Mouse (Mus musculus): ENCODE measurements around the gene Chil1. TPM values are rescaled to one million over a fixed set of nuclear protein-coding genes. Genes with fewer than 3 reads are reported as not detected.

Chil1 gene
- polyA plus RNA-seq (2015; fragmentation: Nextera tagmentation; extraction: Ambion mirVana) = 3.2 and 3.7 TPM in 2 replicates

GRCm38 (mm10) chr1:134182025-134182424 lies at the start of gene Chil1:
Gene Chil1 (plus strand): TSS chr1:134182176.
- H3K27me3 ChIP-seq = no peaks in the 10 kb centered on the region
- ATAC-seq (replicated peaks) = peak; percentile 53; the same call in 1 of the 2 replicates
- no peak within 1 kb of the TSS for H3K9ac ChIP-seq (replicated peaks)
- no peaks in the 10 kb centered on the region for H3K9me3 ChIP-seq
- peaks cover 16% of the 10 kb centered on the region for H3K4me1 ChIP-seq
- no peak within 1 kb of the TSS for H3K4me3 ChIP-seq
- H3K36me3 ChIP-seq = no peaks in the 10 kb centered on the region
- H3K4me2 ChIP-seq (replicated peaks) = no peak within 1 kb of the TSS
- no peak within 1 kb of the TSS for H3K27ac ChIP-seq (replicated peaks)
- 36% methylated on average over 4 of the region's 4 CpGs for WGBS

DNA sequence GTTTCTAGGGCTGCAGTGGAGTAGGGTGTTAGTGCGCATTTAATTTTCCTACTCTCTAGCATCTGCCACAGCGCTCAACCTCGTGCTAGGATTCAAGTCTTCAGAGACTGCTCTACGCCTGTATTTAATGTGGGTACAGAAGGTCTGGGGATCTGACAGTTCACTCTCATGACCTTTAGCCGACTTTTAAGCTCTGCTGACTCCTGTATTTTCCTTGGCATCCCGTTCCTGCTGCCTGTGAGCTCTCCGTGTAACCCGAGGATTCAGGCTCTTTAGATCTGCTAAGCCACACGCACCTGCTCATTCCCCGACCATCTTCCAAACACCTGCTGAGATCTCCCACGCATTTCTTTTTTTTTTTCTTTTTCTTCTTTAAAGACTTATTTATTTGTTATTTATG lies 48.7 kb upstream of the Chil1 start:
- no peak for ATAC-seq (replicated peaks)
- Histone ChIP-seq H3K36me3 (no peaks in the 10 kb centered on the region), H3K27ac (replicated peaks) (no peak overlapping the region), H3K27me3 (no peaks in the 10 kb centered on the region), H3K4me2 (replicated peaks) (no peak overlapping the region), H3K9me3 (no peaks in the 10 kb centered on the region), H3K4me1 (no peaks in the 10 kb centered on the region), H3K9ac (replicated peaks) (no peak overlapping the region), H3K4me3 (no peak overlapping the region)
- 73% methylated on average over 11 of the region's 11 CpGs for WGBS

- no peak overlapping the region for H3K4me3 ChIP-seq
- no peak for ATAC-seq (replicated peaks)
- H3K27me3 ChIP-seq = no peaks in the 10 kb centered on the region
- H3K9me3 ChIP-seq = no peaks in the 10 kb centered on the region
- WGBS = 66% methylated on average over 3 of the region's 3 CpGs
- no peak overlapping the region for H3K27ac ChIP-seq (replicated peaks)
- no peak overlapping the region for H3K4me2 ChIP-seq (replicated peaks)
- no peaks in the 10 kb centered on the region for H3K36me3 ChIP-seq
- no peak overlapping the region for H3K9ac ChIP-seq (replicated peaks)
- no peaks in the 10 kb centered on the region for H3K4me1 ChIP-seq
Observed at GRCm38 (mm10) chr1:134136351-134136750, 45.6 kb upstream of the Chil1 start.

DNA sequence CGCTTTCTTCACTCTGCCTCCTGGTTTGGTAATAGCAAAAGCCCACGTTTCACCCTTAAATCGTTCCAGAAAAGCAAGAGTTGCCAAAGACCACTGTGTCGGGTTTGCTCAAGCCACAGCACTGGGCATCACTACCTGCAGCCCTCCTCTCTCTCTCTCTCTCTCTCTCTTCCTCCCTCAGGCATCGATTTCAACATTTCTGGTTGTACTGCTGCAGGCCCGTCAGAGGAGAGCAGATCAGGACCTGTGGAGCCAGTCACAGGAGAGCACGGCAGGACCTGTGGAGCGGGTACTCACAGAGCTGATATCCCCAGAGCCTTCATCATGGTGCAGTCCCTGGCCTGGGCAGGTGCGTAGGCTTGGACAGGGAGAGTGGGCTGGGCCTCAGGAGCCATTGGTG lies 43.6 kb upstream of the Chil1 start:
- peaks cover 11% of the 10 kb centered on the region for H3K4me1 ChIP-seq
- no peak overlapping the region for H3K4me2 ChIP-seq (replicated peaks)
- H3K4me3 ChIP-seq = no peak overlapping the region
- no peak overlapping the region for H3K27ac ChIP-seq (replicated peaks)
- 91% methylated on average over 9 of the region's 9 CpGs for WGBS
- no peaks in the 10 kb centered on the region for H3K36me3 ChIP-seq
- H3K9me3 ChIP-seq = no peaks in the 10 kb centered on the region
- H3K9ac ChIP-seq (replicated peaks) = no peak overlapping the region
- H3K27me3 ChIP-seq = no peaks in the 10 kb centered on the region
- ATAC-seq (replicated peaks) = no peak

DNA sequence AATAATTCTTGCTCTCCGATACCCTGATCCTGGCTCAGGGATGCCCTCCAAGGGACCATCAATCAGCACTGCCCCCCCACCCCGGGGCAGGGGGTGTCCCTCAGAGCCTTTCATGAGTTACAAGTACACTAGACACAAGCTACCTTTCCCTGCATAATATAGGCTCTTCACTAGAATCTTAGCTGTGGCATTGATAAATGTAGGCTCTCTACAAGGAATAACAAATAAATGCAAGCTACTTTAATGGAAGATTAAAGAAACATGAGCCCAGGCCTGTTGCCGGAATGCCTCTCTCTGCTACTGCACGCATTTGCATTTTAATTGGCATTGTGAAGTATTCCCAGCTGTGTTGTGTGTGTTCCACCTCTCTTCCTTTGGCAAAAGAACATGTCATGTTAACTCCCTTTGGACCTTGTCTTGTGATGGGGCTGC lies 39.6 kb upstream of the Chil1 start:
- H3K4me2 ChIP-seq (replicated peaks) = no peak overlapping the region
- no peaks in the 10 kb centered on the region for H3K36me3 ChIP-seq
- no peaks in the 10 kb centered on the region for H3K9me3 ChIP-seq
- H3K4me3 ChIP-seq = no peak overlapping the region
- ATAC-seq (replicated peaks) = peak; percentile 41; the same call in 1 of the 2 replicates
- no peak overlapping the region for H3K9ac ChIP-seq (replicated peaks)
- H3K4me1 ChIP-seq = peaks cover 11% of the 10 kb centered on the region
- H3K27me3 ChIP-seq = no peaks in the 10 kb centered on the region
- 38% methylated on average over 4 of the region's 4 CpGs for whole genome bisulfite sequencing
- H3K27ac ChIP-seq (replicated peaks) = peak overlapping the region; percentile 25

DNA sequence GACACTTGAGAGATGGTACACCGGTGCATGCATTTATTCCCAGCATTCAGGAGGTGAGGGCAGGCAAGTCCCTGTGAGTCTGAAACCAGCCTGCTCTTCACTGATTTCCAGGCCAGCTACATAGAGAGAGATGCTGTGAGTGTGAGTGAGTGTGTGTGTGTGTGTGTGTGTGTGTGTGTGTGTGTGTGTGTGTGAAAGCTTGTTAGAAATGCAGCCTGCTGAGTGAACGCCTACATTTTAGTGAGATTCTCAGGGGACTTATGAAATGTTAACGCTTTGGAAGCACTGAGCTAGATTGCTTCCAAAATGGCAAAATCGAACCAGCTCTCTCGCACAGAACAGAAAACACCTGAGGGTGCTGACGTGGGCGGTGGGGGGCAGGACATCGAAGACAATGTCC lies 35.9 kb upstream of the Chil1 start:
- Histone ChIP-seq H3K9ac (replicated peaks) (no peak overlapping the region), H3K4me2 (replicated peaks) (no peak overlapping the region), H3K27ac (replicated peaks) (no peak overlapping the region), H3K4me3 (no peak overlapping the region), H3K4me1 (peaks cover 11% of the 10 kb centered on the region), H3K27me3 (no peaks in the 10 kb centered on the region), H3K9me3 (no peaks in the 10 kb centered on the region), H3K36me3 (no peaks in the 10 kb centered on the region)
- ATAC-seq (replicated peaks) = no peak
- 83% methylated on average over 8 of the region's 8 CpGs for WGBS

- H3K4me3 ChIP-seq = no peak overlapping the region
- H3K27me3 ChIP-seq = no peaks in the 10 kb centered on the region
- H3K9ac ChIP-seq (replicated peaks) = no peak overlapping the region
- H3K4me1 ChIP-seq = no peaks in the 10 kb centered on the region
- ATAC-seq (replicated peaks) = no peak
- 64% methylated on average over 8 of the region's 8 CpGs for WGBS
- no peaks in the 10 kb centered on the region for H3K36me3 ChIP-seq
- H3K4me2 ChIP-seq (replicated peaks) = no peak overlapping the region
- H3K27ac ChIP-seq (replicated peaks) = no peak overlapping the region
- no peaks in the 10 kb centered on the region; the same call in 1 of the 2 replicates for H3K9me3 ChIP-seq
Observed at GRCm38 (mm10) chr1:134150076-134150475, 31.9 kb upstream of the Chil1 start.

- no peak overlapping the region for H3K4me3 ChIP-seq
- no peaks in the 10 kb centered on the region for H3K36me3 ChIP-seq
- H3K9me3 ChIP-seq = no peaks in the 10 kb centered on the region; the same call in 1 of the 2 replicates
- no peak for ATAC-seq (replicated peaks)
- H3K9ac ChIP-seq (replicated peaks) = no peak overlapping the region
- H3K4me1 ChIP-seq = no peaks in the 10 kb centered on the region
- whole genome bisulfite sequencing = 92% methylated on average over 9 of the region's 9 CpGs
- no peak overlapping the region for H3K27ac ChIP-seq (replicated peaks)
- H3K4me2 ChIP-seq (replicated peaks) = no peak overlapping the region
- no peaks in the 10 kb centered on the region for H3K27me3 ChIP-seq
Observed at GRCm38 (mm10) chr1:134150745-134151144, 31.2 kb upstream of the Chil1 start.

DNA sequence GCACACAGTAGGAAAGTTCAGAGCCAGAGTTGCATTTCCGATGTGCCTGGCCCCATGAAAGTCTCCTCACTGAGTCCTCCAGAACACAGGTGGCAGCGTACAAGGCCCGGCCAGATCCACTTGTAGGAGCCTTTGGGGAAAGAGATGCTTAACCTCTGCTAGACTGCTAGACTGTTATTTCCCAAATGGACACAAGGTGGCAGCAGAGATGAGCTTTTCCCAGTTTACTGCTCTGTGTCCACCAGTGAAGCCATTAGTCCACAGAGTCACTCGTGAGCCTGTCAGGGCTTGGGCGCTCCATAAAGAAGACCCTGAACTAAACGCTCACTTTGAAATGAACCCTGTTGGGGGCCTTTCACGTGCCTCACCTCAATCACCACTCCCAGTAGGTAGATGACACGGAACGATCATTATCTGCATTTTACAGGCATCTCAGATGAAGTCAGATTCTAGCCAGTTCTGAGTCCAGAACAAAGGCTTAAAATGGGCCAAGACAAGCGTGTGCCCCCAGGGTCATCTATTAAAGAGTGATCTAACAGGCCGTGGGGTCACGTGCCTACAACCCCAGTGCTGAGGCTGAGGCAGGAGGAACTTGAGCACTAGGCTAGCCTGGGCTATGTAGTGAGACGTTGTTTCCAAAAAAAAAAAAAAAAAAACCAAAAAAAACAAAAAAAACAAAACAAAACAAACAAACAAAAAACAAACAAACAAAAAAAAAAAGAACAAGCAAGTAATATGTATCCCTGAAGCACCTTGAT lies 30.1 kb upstream of the Chil1 start:
- 33% methylated on average over 13 of the region's 13 CpGs for WGBS
- Histone ChIP-seq H3K36me3 (no peaks in the 10 kb centered on the region), H3K9ac (replicated peaks) (no peak overlapping the region), H3K9me3 (no peaks in the 10 kb centered on the region; the same call in 1 of the 2 replicates), H3K27me3 (no peaks in the 10 kb centered on the region), H3K4me3 (no peak overlapping the region), H3K4me2 (replicated peaks) (no peak overlapping the region), H3K4me1 (no peaks in the 10 kb centered on the region), H3K27ac (replicated peaks) (no peak overlapping the region)
- peak; percentile 88 for ATAC-seq (replicated peaks)

DNA sequence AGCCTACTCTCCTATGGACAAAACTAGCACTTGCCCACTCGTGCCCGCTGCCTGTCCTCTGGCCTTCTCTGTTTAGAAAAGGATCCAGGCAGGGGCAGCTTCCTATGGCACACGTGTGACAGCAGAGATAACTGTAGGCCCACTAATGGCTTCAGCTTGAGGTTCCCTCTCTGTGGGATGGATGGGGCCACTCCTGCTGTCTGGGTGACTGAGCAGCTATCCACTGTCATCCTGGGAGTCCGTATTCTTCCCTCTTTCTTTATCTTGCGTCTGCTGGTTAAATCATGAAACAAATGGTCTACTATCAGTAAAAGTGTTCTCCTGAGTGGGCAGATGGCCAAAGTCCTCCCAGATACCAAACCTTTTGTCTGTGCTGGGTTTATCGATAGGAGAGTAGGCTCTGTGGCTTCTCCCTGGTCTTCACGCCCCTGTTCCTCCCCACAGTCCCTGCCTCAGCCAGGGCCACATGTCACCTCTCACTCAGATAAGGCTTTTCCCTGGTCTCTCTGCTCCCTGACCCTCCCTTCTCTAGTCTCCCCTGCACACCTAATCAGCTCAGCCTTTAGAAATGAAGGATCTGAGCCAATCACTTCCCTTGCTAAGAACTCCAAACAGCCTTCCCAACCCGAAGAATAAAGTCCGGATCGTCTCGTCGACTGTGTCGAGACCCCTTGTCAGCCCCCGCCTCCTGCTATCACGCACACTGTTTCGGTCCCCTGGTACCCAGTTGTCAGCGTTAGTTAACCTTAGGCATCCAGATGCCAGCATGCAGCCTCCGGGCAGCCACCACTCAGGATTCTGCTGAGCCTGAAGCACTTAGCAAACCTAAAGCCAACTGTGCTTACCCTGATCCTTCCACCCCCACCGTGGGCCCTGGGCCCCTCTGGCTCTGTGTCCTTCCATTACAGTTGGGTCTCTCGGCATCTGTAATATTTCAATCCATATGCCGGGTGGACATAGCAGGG lies 29.1 kb upstream of the Chil1 start:
- no peak overlapping the region for H3K9ac ChIP-seq (replicated peaks)
- H3K27me3 ChIP-seq = no peaks in the 10 kb centered on the region
- 82% methylated on average over 21 of the region's 21 CpGs for WGBS
- ATAC-seq (replicated peaks) = no peak
- no peak overlapping the region for H3K4me3 ChIP-seq
- H3K4me1 ChIP-seq = no peaks in the 10 kb centered on the region
- no peak overlapping the region for H3K27ac ChIP-seq (replicated peaks)
- no peaks in the 10 kb centered on the region; the same call in 1 of the 2 replicates for H3K9me3 ChIP-seq
- no peak overlapping the region for H3K4me2 ChIP-seq (replicated peaks)
- H3K36me3 ChIP-seq = no peaks in the 10 kb centered on the region

DNA sequence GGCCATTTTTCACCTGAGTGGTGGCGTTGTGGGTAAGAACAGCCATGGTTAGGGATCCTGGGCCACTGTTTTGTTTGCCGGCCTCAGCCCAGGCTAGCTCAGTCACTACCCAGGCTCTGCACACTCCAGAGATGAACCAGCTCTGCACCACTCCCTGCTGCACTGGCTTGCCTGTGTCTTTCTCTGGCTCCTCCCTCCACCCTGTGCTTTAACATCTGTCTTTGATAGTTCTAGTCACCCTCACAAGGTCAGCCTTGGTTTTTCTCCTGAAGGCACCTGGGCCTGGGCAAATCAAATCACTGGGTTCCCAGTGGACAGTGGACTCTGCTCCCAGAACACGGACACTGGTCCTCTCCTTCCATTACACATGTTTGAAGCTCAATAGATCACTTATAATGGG lies 27.9 kb upstream of the Chil1 start:
- no peak for ATAC-seq (replicated peaks)
- Histone ChIP-seq H3K9ac (replicated peaks) (no peak overlapping the region), H3K4me2 (replicated peaks) (no peak overlapping the region), H3K4me1 (no peaks in the 10 kb centered on the region), H3K27ac (replicated peaks) (no peak overlapping the region), H3K36me3 (no peaks in the 10 kb centered on the region), H3K9me3 (no peaks in the 10 kb centered on the region; the same call in 1 of the 2 replicates), H3K27me3 (no peaks in the 10 kb centered on the region), H3K4me3 (no peak overlapping the region)
- WGBS = 82% methylated on average over 3 of the region's 3 CpGs

- Histone ChIP-seq H3K9ac (replicated peaks) (no peak overlapping the region), H3K4me3 (no peak overlapping the region), H3K27ac (replicated peaks) (no peak overlapping the region), H3K36me3 (no peaks in the 10 kb centered on the region), H3K4me1 (no peaks in the 10 kb centered on the region), H3K4me2 (replicated peaks) (no peak overlapping the region), H3K9me3 (no peaks in the 10 kb centered on the region; the same call in 1 of the 2 replicates), H3K27me3 (no peaks in the 10 kb centered on the region)
- 62% methylated on average over 3 of the region's 3 CpGs for WGBS
- ATAC-seq (replicated peaks) = no peak
Observed at GRCm38 (mm10) chr1:134154655-134155054, 27.3 kb upstream of the Chil1 start.

Data from forebrain, embryonic 15.5 days (tissue).